Mouse (Mus musculus): ENCODE results near the gene Gm12184. TPM values are rescaled to one million over a fixed set of nuclear protein-coding genes. Genes with fewer than 3 reads are reported as not detected.
"Not testable (repeated sequence)": the region's sequence is repeated elsewhere in the genome, so short reads cannot be mapped to it uniquely, and the experiment has no call there.

Gm12184 gene
- total RNA-seq, 2 experiments from 2014 or later, result 2.6 to 3.0 TPM

DNA sequence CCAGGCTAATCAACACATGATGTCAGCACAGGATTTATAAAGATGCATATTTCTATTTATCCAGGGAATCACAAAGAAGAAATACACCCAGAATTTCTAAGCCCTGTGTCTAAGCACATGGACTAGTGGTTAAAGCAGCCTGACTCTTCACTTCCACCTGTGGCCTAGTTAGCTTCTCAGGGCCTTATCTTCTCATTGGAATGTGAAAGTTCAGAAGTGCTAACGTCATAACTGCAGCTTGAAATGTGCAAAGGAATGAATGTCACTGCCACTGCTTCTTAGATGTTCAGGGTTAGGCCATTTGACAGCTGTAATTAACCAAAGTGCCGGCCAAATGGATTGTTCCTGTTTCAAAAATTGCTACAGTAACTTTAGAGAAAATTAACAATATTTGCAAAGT, 3.8 kb upstream of the Gm12184 start:
- no peak for DNase-seq
- intact Hi-C loops (cut with DNase I), result no loop called here

DNA sequence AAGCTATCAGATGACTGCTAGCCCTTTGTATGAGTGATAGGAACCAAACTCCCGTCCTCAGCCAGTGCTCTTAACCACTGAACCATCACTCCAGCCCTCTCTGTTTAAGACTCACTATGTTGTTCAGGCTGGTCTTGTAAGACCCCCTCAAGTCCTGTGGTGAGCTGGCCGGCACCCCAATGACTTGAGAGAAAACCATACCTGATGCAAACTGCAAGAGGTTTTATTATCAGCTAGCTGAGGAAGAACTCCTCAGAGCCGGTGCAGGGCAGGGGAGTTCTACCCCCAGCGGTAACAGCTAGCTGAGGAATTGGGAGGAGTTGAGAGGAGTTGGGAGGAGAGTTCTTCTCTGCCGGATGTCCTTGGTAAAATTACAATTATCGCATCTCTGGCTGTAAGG, 1.5 kb upstream of the Gm12184 start:
- intact Hi-C loops (cut with DNase I), result no loop called here
- no peak for DNase-seq

DNA sequence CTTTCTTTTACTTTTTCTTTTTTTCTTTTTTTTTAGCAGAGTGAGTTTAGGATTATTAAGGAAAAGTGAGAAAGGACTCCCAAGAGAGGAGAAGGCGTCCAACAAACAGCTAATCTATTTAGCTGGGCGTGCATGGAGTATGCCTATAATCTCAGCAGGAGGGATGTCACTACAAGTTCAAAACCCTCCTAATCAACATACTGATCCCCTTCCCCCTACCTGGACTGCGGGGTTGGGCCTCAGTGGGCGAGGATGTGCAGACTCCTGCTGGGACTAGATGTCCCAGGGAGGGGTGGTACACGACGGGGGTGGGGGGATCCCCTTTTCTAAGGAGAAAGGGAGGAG, 269 bp upstream of the Gm12184 start:
- DNase-seq, result no peak
- intact Hi-C loops (cut with DNase I), result no loop called here

DNA sequence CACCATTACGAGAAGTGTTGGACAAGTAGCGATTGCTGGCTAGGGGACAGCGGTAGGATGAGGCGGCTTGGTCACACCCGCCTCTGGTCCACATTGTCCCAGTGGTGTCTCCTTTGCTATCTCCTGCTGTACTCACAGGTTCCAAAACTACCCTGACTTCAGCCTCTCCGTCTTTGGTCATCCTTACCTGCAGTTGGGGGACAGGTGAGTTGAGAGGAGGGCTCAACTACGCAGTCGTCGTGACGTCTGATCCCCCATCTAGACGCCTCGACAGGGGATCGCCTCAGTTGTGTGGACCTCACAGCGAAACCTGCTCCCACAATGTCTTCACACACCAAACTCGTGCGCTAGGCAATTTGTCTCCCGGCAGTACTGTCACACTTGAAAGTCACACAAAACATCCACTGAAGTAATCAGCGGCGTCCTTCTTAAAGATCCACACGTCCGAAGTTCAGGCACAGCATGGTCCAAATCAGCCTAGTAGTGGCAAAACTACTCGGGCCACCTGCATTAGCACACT, 2.1 kb downstream of the Gm12184 start:
- no peak for DNase-seq
- intact Hi-C loops (cut with DNase I), result no loop called here

DNA sequence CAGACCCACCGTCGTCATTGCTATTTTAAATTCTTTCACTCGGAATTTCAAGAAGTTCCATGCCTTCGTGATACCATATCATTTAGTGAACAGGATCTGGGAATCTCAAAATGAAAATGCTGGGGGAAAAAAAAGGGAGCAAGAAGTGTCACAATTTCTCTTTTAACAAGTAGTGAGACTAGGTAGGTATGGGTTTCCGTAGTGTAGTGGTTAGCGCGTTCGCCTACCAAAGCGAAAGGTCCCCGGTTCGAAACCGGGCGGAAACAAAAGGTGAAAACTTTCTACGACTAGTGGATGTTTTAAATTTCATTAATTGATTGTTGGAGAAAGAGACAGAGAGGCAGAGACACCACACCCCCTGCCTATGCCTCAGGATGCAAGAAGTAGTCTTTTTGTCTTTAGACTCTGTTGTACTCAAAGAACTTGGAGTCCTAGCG, 2.9 kb downstream of the Gm12184 start:
- peak; percentile 53 to 64 for DNase-seq
- intact Hi-C loops (cut with DNase I), result no loop called here

DNA sequence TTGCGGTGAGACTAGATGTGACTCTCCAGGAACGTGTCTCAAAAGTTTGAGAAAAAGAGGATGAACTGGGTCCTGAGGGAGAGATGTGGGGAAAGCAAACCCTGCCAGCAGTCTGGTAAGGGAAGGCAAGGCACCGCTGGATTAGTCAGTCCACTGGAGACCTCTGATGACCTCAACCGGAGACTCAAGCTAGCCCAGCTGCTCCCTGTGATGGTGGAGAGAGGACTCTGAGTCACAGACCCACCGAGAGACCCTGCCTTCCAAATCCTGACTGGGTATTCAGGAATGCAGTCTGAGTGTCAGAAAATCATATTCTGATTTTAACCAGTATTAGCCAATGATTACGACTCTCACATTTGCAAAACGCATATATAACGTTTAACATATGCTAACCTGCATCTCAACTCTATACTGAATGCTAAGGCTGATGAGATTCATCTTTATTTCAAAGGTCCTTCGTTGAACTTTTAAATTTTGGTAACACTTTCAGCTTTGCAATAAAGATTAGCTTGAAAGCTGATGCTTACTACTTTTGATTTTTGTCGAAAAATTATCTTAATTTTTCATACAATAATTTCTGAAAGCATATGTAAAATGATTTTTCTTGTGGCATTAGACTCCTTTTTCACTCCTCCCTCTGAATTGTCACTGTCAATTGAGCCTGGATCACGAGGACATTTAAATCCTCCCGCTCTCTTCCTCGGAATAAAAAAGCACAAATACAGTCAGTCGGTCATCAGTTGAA, 3.5 kb downstream of the Gm12184 start:
- no peak for DNase-seq
- intact Hi-C loops (cut with DNase I), result no loop called here

DNA sequence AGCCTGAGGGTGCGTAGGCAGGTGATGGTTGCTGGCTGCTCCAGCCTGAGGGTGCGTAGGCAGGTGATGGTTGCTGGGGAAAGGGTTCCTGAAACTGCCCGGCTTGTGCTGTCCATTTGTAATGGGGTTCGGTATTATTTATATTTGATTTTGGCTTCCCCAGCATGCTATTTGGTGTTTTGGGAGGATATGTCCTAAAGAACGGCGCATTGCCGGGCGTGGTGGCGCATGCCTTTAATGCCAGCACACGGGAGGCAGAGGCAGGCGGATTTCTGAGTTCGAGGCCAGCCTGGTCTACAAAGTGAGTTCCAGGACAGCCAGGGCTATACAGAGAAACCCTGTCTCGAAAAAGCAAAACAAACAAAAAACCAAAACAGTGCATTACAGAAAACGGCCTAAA, 5.2 kb downstream of the Gm12184 start:
- DNase-seq; intact Hi-C loops (cut with DNase I): not testable (repeated sequence)

DNA sequence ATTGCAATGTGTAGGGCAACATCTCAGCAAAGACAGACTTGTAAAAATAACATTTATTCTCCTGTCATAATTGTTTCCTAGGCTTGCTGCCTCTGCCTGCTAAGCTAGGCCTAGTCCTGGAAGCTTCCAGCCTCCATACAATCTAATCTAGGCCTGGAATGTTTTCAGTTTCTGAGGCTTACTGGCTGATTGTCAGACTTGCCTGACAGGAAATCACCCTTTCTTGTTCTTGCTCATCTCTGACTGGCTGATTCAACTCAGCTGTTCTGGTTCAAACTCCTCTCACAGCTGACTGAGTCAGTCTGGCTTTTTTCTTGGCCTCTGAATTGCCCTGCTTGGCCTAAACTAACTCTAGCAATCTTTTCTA, 6.2 kb downstream of the Gm12184 start:
- no peak for DNase-seq
- intact Hi-C loops (cut with DNase I), result no loop called here

DNA sequence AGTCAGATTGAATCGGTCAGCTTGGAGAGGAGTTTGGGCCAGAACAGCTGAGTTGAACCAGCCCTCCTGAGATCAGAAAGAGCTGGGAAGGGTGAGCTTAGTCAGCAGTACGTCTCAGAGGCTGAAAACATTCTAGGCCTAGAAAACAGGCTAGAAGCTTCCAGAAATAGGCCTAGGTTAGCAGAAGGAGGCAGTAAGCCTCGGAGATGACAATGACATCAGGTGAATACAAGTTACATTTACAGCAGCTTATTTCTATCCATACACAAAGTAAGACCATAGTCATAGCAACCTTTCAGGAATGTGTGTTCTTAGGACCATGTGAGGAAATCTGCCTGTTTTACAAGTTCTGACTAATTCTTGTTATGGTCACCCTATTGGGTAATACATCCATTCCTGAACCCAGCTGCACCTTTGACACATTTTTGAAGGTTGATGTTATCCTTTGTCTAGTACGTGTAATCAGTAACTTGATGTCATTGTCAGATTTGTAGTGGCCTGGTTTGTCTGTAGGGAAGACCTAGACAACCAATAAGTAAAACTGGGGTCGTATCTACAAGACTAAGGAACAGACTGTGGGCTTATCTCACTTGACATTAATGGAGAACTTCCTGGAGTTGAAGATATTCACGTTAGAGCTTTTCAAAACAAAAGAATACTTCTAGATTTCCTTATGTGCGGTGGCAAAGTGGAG, 6.7 kb downstream of the Gm12184 start:
- intact Hi-C loops (cut with DNase I), result loop anchor here (2.0 to 5.0 kb wide), 3 partner anchors 13 to 383 kb away; partner anchors contain the start of gene Zfp62
- DNase-seq, result no peak

DNA sequence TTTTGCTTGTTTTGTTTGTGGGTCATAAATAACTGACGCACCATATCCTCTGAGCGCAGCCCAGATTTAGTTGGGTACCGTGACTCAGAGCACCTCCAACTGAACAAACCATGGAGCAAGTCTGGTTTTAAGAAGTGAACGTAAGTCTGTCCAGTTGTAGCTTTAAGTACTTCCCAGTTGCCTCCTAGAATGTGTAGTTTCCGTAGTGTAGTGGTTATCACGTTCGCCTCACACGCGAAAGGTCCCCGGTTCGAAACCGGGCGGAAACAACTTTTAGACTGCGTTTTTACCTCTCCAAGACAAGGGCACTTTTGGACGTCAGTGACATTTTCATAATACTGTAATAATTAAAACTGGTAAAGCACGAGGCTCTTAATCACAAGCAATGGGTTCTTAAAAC, 8.1 kb downstream of the Gm12184 start:
- peak; percentile 83 to 87 for DNase-seq
- intact Hi-C loops (cut with DNase I), result loop anchor here (2.0 to 5.0 kb wide), 3 partner anchors 14 to 384 kb away; partner anchors contain the start of gene Zfp62

DNA sequence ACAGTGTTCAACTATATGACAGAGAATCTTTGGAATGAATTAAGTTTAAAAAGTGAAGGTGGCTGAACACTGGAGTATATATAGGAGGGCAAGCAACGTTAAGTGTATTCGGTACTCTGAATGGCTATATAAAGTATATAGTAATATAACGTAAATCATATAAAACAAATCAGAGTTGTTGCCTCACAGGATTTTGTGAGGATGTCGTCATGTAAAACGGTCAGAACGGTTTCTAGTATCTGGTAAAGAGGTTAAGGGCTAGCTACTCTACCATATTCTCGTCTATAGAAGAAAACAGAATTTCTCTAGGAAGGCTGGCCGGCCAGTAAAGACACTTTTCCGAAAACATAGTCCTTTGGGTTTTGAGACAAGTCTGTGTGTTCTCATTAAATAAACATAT, 8.7 kb downstream of the Gm12184 start:
- intact Hi-C loops (cut with DNase I), result loop anchor here (2.0 to 5.0 kb wide), 3 partner anchors 15 to 385 kb away; partner anchors contain the start of gene Zfp62
- no peak for DNase-seq

DNA sequence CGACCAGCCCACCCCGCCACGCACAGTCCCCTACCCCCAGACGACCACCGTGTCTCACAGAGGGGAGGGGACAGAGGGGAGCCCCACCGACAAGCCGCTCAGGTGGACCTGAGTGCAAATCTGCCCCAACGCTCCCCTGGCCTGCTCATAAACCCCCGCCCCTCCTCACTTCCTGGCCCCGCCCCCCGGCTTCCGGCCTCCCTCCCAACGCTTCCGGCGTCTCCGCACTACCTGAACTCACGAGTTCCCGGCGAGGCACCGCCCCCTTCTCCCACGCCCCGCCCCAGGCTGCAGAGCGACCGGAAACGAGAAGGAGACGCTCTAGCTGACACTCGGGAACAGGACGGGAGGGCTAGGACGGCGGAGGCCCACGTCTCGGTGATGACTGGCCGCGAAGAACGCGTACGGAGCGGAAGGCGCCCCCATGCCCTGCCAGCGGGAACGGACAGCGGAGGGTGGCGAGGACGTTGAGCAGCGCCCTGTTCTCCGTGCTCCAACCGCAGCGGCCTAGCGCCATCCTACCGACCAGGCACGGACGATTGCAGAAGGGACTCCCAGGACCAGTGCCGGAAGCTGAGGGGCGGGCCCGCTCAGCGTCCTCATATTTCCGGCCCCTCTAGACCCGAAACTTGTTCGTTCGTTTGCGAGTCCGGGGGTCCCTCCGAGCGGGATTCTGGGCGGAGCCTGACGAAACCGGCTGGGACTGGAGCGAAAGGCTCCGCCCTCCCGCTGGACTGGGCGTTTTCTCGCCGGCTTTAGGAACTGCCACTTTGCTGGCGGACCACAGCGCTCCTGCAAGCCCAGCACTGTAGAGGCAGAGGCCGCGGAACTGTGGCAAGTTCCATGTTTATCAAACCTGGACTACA, 9.4 kb downstream of the Gm12184 start, which contains the start of gene Trim41:
Gene Trim41, minus strand, starts transcription at position 554 of the 866 bp plus-strand sequence.
- peak; percentile 99 for DNase-seq
- intact Hi-C loops (cut with DNase I), result loop anchor here (5.0 kb wide), 1 partner anchor 385 kb away; the partner anchor contains the start of gene Zfp62

DNA sequence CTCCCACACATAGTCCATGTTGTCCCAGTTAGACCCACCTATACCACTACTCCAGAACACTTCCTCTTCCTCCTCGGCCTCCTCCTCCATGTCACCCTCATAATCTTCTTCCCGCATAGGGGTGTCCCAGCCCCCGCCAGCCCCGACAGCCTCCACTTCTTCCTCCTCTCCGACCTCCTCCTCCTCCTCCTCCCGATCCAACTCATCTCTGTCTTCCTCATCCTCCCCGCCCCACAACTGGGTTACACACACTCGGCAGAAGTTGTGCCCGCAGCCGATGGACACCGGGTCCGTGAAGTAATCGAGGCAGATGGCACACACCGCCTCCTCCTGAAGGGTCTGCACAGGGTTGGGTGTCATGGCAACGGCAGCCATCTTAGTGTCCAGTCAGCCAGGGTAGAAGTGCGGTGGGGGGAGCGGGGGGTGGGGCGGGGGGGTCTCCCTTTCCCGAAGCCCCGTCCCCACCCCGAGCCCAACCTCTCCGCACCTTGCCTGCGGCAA, 10.1 kb downstream of the Gm12184 start:
- intact Hi-C loops (cut with DNase I), result loop anchor here (5.0 kb wide), 1 partner anchor 386 kb away; the partner anchor contains the start of gene Zfp62
- peak; percentile 31 to 51 for DNase-seq

DNA sequence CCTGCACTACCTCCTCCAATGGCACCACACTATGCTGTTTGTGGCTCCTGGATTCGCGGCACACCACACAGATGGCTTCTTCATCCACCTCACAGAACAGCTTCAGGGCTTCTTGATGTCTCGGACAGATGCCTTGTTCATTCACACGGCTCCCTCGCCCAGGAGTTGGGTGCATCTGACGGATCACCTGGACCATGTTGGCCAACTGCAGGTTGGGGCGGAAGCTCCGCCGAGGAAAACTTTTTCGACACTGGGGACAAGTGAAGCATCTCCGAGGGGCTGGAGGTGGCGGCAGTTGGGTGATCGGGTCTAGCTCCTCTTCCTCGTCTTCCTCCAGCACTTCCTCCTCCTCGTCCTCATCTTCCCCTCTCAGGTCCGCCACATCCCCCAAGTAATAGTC, 10.6 kb downstream of the Gm12184 start:
- DNase-seq, result no peak
- intact Hi-C loops (cut with DNase I), result loop anchor here (2.0 to 5.0 kb wide), 2 partner anchors 15 to 386 kb away; partner anchors contain the start of genes Rack1 and Zfp62

DNA sequence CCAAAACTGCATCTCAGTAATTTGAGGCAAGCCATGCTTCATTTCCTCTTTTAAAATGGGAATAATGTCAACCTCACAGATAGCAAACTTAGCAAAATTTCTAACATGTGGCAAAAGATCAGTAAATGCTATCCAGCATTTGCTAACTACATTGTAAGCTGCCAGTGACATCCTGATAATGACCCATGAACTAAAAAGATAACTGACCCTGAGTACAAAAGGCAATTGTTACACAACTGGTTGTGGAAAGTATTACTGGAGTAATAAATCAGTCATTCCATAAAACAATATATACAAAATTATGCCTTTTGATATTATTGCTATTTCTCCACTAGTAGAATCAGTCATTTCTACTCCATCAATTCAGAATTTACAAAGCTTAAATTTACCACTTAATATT, 12.7 kb downstream of the Gm12184 start:
- no peak for DNase-seq
- intact Hi-C loops (cut with DNase I), result loop anchor here (2.0 kb wide), 1 partner anchor 13 kb away; the partner anchor contains the start of gene Rack1

DNA sequence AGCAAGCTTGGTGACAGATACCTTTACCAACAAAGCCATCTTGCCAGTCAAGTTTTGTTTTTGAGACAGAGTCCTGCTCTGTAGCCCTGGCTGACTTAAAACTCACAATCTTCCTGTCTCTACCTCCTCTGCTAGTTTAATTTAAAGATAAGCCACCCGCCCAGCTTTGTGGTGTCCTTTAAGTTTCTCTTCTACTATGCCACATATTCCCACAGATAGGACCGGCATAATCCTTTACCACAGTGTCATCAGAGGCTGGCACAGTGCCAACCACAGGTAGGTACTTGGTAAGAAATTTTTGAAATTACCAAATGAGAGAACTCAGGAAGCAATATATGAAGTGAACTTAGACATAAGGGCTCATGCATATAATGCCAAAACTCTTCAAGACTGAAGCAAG, 16.3 kb downstream of the Gm12184 start:
- intact Hi-C loops (cut with DNase I), result no loop called here
- no peak for DNase-seq

DNA sequence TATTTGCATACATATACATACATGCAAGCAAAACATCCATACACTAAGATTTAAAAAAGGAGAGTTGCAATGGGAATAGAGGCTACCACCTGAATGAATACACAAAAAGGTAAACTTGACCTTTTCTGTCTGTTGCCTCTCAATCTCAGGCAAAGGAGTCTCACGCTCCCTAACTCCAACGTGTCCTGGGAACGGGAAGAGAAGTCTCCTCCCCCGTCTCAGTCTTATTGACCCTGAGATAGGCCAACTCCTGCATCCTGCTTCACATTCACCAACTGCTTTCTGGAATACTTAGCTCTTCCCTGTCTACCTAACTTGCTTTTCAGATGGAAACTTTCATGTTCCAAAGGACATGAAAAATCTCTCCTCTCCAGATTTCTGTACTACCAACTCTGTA, 17.0 kb downstream of the Gm12184 start:
- DNase-seq, result no peak
- intact Hi-C loops (cut with DNase I), result no loop called here

DNA sequence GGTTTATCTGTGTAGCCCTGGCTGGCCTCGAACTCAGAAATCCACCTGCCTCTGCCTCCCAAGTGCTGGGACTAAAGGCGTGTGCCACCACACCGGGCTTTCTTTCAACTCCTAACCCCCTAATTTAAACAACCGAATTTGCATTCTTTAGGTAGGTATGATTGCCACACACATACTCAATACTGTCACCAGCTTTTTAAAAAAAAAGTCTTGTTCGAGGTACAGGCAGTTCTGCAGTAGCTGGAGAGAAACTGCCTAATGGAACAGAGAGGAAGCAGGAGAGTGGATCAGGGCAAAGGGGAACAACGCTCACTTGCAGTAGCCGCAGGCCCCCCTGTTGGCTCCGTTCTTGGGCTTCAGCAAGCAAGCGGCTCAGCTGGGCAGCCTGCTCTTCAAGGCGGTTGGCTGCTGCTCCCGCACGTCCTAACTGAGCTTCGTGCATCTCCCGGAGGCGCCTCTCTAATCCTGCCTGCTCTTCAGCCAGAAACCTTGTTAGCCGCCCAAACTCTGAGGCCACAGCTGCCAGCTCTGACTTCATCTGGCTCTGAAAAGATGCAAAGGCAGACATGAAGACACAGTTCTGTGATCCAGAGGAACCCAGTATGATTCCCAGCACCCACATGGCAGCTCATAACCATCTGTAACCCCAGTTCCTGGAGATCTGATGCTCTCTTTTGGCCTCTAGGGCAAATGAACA, 17.6 kb downstream of the Gm12184 start:
- intact Hi-C loops (cut with DNase I), result no loop called here
- DNase-seq, result peak; percentile 50 to 70

DNA sequence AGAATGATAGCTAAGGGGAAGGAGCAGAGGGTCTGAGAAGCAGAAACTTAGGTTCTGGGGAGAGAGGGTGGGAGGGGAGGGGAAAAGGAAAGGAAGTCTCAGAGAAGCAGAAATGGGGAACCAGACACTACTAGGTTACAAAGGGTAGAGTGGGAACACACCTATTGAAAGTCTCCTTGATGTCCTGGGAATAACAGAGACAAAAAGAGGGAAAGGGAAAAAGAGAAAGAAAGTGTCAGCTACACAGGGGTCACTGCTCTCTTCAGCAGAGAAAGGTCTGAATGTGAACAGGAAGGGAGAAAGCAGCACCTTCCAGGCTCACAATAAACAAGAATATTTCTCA, 18.2 kb downstream of the Gm12184 start:
- no peak for DNase-seq
- intact Hi-C loops (cut with DNase I), result no loop called here

Data from heart, postnatal 14 days (tissue).